Mouse (Mus musculus) ES-Bruce4 (cell line): Measurements from ENCODE around the gene Pacrg.

Source experiments
- CTCF ChIP-seq: IDR thresholded peaks from one replicate; pipeline ENCODE4 v1.8.1; 2011; ENCODE audit warnings: low read depth, low read length
- EP300 ChIP-seq: IDR thresholded peaks from 2 replicates; pipeline ENCODE4 v1.6.1; 2011; ENCODE audit warnings: low read depth, low read length; ENCODE audit not compliant: insufficient read depth
- POLR2A ChIP-seq: IDR thresholded peaks from one replicate; pipeline ENCODE4 v1.8.1; 2011; ENCODE audit warnings: low read length; ENCODE audit not compliant: insufficient read depth

DNA sequence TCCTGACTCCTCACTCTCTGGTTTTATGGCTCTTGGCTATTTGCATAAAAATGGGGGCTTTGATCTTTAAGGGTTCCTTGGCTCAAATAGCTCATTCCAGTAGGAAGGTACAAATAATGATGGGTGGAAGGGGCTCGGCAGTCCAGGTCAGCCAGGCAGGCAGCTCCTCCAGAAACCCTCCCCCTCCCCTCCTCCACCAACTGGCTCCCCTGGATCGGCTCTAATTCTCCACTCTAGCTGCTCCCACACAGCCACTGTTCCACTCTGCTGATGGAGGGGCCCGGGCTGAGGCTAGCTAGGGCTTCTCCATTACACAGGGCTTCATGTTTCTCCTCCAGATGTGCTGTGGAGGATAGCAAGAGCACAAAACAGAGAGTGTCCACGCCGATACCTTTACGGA, 325.3 kb downstream of the Pacrg start:
- TF ChIP-seq CTCF (no peak), POLR2A (no peak), EP300 (no peak)
